Mouse (Mus musculus): ENCODE measurements around the gene Dpyd. TPM values are rescaled to one million over a fixed set of nuclear protein-coding genes. Genes with fewer than 3 reads are reported as not detected.

Dpyd gene
- polyA plus RNA-seq, 1 experiment, result 2.3 TPM

GRCm38 (mm10) chr3:118680803-118681202 is 118.9 kb downstream of the Dpyd start:
- TF ChIP-seq POLR2A (IDR thresholded peaks at IDR 0.05; ENCODE audit: borderline replicate concordance, insufficient read depth, low read length) (no peak), CTCF (IDR thresholded peaks at IDR 0.05; ENCODE audit: borderline replicate concordance, insufficient read depth, low read depth, low read length) (no peak)
- 51% methylated on average over 4 of the region's 4 CpGs for WGBS

GRCm38 (mm10) chr3:118750269-118750668 is 188.3 kb downstream of the Dpyd start:
- WGBS, result 78% methylated on average over 3 of the region's 3 CpGs
- no peak overlapping the region for H3K4me3 ChIP-seq (replicated peaks; ENCODE audit: insufficient read depth, low read depth, low read length)

More at GRCm38 (mm10) chr3:118680803-118681202, 118.9 kb downstream of the Dpyd start:
- DNase-seq, result no peak
- H3K4me1 ChIP-seq (ENCODE audit: control insufficient read depth, insufficient read depth, low read length), result no peaks in the 10 kb centered on the region
- H3K27ac ChIP-seq (ENCODE audit: insufficient read depth, low read length), result no peak overlapping the region
- no peaks in the 10 kb centered on the region for H3K27me3 ChIP-seq (ENCODE audit: control insufficient read depth, insufficient read depth, low read length)
- no peak overlapping the region for H3K4me3 ChIP-seq (replicated peaks; ENCODE audit: insufficient read depth, low read depth, low read length)

GRCm38 (mm10) chr3:118753623-118754022 is 191.7 kb downstream of the Dpyd start:
- Histone ChIP-seq H3K4me1 (ENCODE audit: control insufficient read depth, insufficient read depth, low read length) (no peaks in the 10 kb centered on the region), H3K27ac (ENCODE audit: insufficient read depth, low read length) (no peak overlapping the region), H3K27me3 (ENCODE audit: control insufficient read depth, insufficient read depth, low read length) (no peaks in the 10 kb centered on the region), H3K4me3 (replicated peaks; ENCODE audit: insufficient read depth, low read depth, low read length) (no peak overlapping the region)
- no peak for DNase-seq
- 80% methylated on average over 2 of the region's 2 CpGs for WGBS
- TF ChIP-seq CTCF (IDR thresholded peaks at IDR 0.05; ENCODE audit: borderline replicate concordance, insufficient read depth, low read depth, low read length), result no peak
- TF ChIP-seq POLR2A (IDR thresholded peaks at IDR 0.05; ENCODE audit: borderline replicate concordance, insufficient read depth, low read length), result no peak

More at GRCm38 (mm10) chr3:118750269-118750668, 188.3 kb downstream of the Dpyd start:
- no peaks in the 10 kb centered on the region for H3K27me3 ChIP-seq (ENCODE audit: control insufficient read depth, insufficient read depth, low read length)
- H3K4me1 ChIP-seq (ENCODE audit: control insufficient read depth, insufficient read depth, low read length), result no peaks in the 10 kb centered on the region
- no peak for DNase-seq
- no peak overlapping the region for H3K27ac ChIP-seq (ENCODE audit: insufficient read depth, low read length)
- no peak for TF ChIP-seq CTCF (IDR thresholded peaks at IDR 0.05; ENCODE audit: borderline replicate concordance, insufficient read depth, low read depth, low read length)
- TF ChIP-seq POLR2A (IDR thresholded peaks at IDR 0.05; ENCODE audit: borderline replicate concordance, insufficient read depth, low read length), result no peak

- H3K27me3 ChIP-seq (ENCODE audit: control insufficient read depth, insufficient read depth, low read length), result no peaks in the 10 kb centered on the region
- H3K4me3 ChIP-seq (replicated peaks; ENCODE audit: insufficient read depth, low read depth, low read length), result no peak overlapping the region
- H3K27ac ChIP-seq (ENCODE audit: insufficient read depth, low read length), result no peak overlapping the region
- no peak for DNase-seq
- TF ChIP-seq CTCF (IDR thresholded peaks at IDR 0.05; ENCODE audit: borderline replicate concordance, insufficient read depth, low read depth, low read length) (no peak), POLR2A (IDR thresholded peaks at IDR 0.05; ENCODE audit: borderline replicate concordance, insufficient read depth, low read length) (no peak)
- no peaks in the 10 kb centered on the region for H3K4me1 ChIP-seq (ENCODE audit: control insufficient read depth, insufficient read depth, low read length)
- 82% methylated on average over 1 of the region's 1 CpGs for WGBS
Observed at GRCm38 (mm10) chr3:118756099-118756498, 194.2 kb downstream of the Dpyd start.

GRCm38 (mm10) chr3:118812885-118813284 is 251.0 kb downstream of the Dpyd start:
- 82% methylated on average over 1 of the region's 1 CpGs for WGBS
- DNase-seq, result no peak
- H3K27me3 ChIP-seq (ENCODE audit: control insufficient read depth, insufficient read depth, low read length), result no peaks in the 10 kb centered on the region
- no peaks in the 10 kb centered on the region for H3K4me1 ChIP-seq (ENCODE audit: control insufficient read depth, insufficient read depth, low read length)
- no peak for TF ChIP-seq CTCF (IDR thresholded peaks at IDR 0.05; ENCODE audit: borderline replicate concordance, insufficient read depth, low read depth, low read length)
- no peak for TF ChIP-seq POLR2A (IDR thresholded peaks at IDR 0.05; ENCODE audit: borderline replicate concordance, insufficient read depth, low read length)
- H3K27ac ChIP-seq (ENCODE audit: insufficient read depth, low read length), result no peak overlapping the region
- H3K4me3 ChIP-seq (replicated peaks; ENCODE audit: insufficient read depth, low read depth, low read length), result no peak overlapping the region

GRCm38 (mm10) chr3:118850613-118851527 is 288.9 kb downstream of the Dpyd start:
- no peaks in the 10 kb centered on the region for H3K27me3 ChIP-seq (ENCODE audit: control insufficient read depth, insufficient read depth, low read length)
- H3K4me3 ChIP-seq (replicated peaks; ENCODE audit: insufficient read depth, low read depth, low read length), result no peak overlapping the region
- H3K27ac ChIP-seq (ENCODE audit: insufficient read depth, low read length), result no peak overlapping the region
- TF ChIP-seq POLR2A (IDR thresholded peaks at IDR 0.05; ENCODE audit: borderline replicate concordance, insufficient read depth, low read length), result no peak
- no peak for TF ChIP-seq CTCF (IDR thresholded peaks at IDR 0.05; ENCODE audit: borderline replicate concordance, insufficient read depth, low read depth, low read length)
- 29% methylated on average over 4 of the region's 4 CpGs for WGBS
- DNase-seq, result no peak
- H3K4me1 ChIP-seq (ENCODE audit: control insufficient read depth, insufficient read depth, low read length), result no peaks in the 10 kb centered on the region

GRCm38 (mm10) chr3:118852711-118853110 is 290.8 kb downstream of the Dpyd start:
- no peak for DNase-seq
- no peak overlapping the region for H3K27ac ChIP-seq (ENCODE audit: insufficient read depth, low read length)
- TF ChIP-seq CTCF (IDR thresholded peaks at IDR 0.05; ENCODE audit: borderline replicate concordance, insufficient read depth, low read depth, low read length) (no peak), POLR2A (IDR thresholded peaks at IDR 0.05; ENCODE audit: borderline replicate concordance, insufficient read depth, low read length) (no peak)
- no peaks in the 10 kb centered on the region for H3K27me3 ChIP-seq (ENCODE audit: control insufficient read depth, insufficient read depth, low read length)
- H3K4me3 ChIP-seq (replicated peaks; ENCODE audit: insufficient read depth, low read depth, low read length), result no peak overlapping the region
- 79% methylated on average over 5 of the region's 5 CpGs for WGBS
- no peaks in the 10 kb centered on the region for H3K4me1 ChIP-seq (ENCODE audit: control insufficient read depth, insufficient read depth, low read length)

- 85% methylated on average over 7 of the region's 7 CpGs for WGBS
- H3K4me3 ChIP-seq (replicated peaks; ENCODE audit: insufficient read depth, low read depth, low read length), result no peak overlapping the region
Observed at GRCm38 (mm10) chr3:118855411-118855810, 293.5 kb downstream of the Dpyd start.

More at GRCm38 (mm10) chr3:118855411-118855810, 293.5 kb downstream of the Dpyd start:
- DNase-seq, result no peak
- TF ChIP-seq POLR2A (IDR thresholded peaks at IDR 0.05; ENCODE audit: borderline replicate concordance, insufficient read depth, low read length), result no peak
- no peak for TF ChIP-seq CTCF (IDR thresholded peaks at IDR 0.05; ENCODE audit: borderline replicate concordance, insufficient read depth, low read depth, low read length)
- Histone ChIP-seq H3K27me3 (ENCODE audit: control insufficient read depth, insufficient read depth, low read length) (no peaks in the 10 kb centered on the region), H3K4me1 (ENCODE audit: control insufficient read depth, insufficient read depth, low read length) (no peaks in the 10 kb centered on the region), H3K27ac (ENCODE audit: insufficient read depth, low read length) (no peak overlapping the region)

Data from cerebellum, adult 2 months (tissue).